Mouse (Mus musculus) heart, embryonic 13.5 days (tissue): ENCODE measurements around the gene Ccdc187. TPM values are rescaled to one million over a fixed set of nuclear protein-coding genes. Genes with fewer than 3 reads are reported as not detected.

ENCODE experiments used
- ATAC-seq: fragments of 200-750 bp; cut with Nextera tagmentation; 2 replicates; pipeline ENCODE4 v1.8.0; 2017; ENCODE audit warnings: moderate TSS enrichment; ENCODE audit not compliant: insufficient number of reproducible peaks, low FRiP score, low TSS enrichment; ENCODE audit errors: extremely low read depth
- H3K27ac ChIP-seq: fragments of 300-500 bp; sonication (generic); replicated peaks from 2 replicates; pipeline ENCODE4 v1.5.1; 2015; ENCODE audit warnings: moderate library complexity, mild to moderate bottlenecking, inconsistent platforms
- H3K27me3 ChIP-seq: fragments of 300-500 bp; sonication (generic); replicated peaks from 2 replicates; pipeline ENCODE4 v1.6.1; 2015; ENCODE audit warnings: mild to moderate bottlenecking, inconsistent platforms
- H3K36me3 ChIP-seq: fragments of 300-500 bp; sonication (generic); 2 replicates; pipeline ENCODE4 v1.6.1; 2015; ENCODE audit warnings: mild to moderate bottlenecking, inconsistent platforms
- H3K4me1 ChIP-seq: fragments of 300-500 bp; sonication (generic); 2 replicates; pipeline ENCODE4 v1.6.1; 2015; ENCODE audit warnings: inconsistent platforms
- H3K4me2 ChIP-seq: fragments of 300-500 bp; sonication (generic); 2 replicates; pipeline ENCODE4 v1.6.1; 2015; ENCODE audit warnings: inconsistent platforms, mild to moderate bottlenecking, moderate library complexity
- H3K4me3 ChIP-seq: fragments of 300-500 bp; sonication (generic); 2 replicates; pipeline ENCODE4 v1.5.1; 2015; ENCODE audit warnings: moderate library complexity, mild to moderate bottlenecking, inconsistent platforms
- H3K9ac ChIP-seq: fragments of 300-500 bp; sonication (generic); 2 replicates; pipeline ENCODE4 v1.6.1; 2015; ENCODE audit warnings: inconsistent platforms, mild to moderate bottlenecking, moderate library complexity
- H3K9me3 ChIP-seq: fragments of 300-500 bp; sonication (generic); 2 replicates; pipeline ENCODE4 v1.6.1; 2016; ENCODE audit warnings: inconsistent platforms
- WGBS: fragments of 180-500 bp; shearing (Covaris S2); methylation state at CpG from one replicate; pipeline ENCODE4 v1.1.7; 2015; ENCODE audit warnings: mixed read lengths; 5-methylcytosine and 5-hydroxymethylcytosine counted together
- polyA plus RNA-seq: library from polyadenylated mRNA; unstranded; fragments of >200 nt; fragmentation: Nextera tagmentation; extraction: Ambion mirVana; gene quantifications from 2 replicates; pipeline ENCODE4 v1.2.1, GENCODE M21; 2015

The Ccdc187 gene
- polyA plus RNA-seq, 1 experiment from 2014 or later, result 0.24 TPM

- Histone ChIP-seq H3K27me3 (peaks cover 48% of the 10 kb centered on the region), H3K9me3 (no peaks in the 10 kb centered on the region; the same call in 1 of the 2 replicates), H3K4me1 (peaks cover 8% of the 10 kb centered on the region), H3K36me3 (peaks cover 39% of the 10 kb centered on the region), H3K27ac (no peak within 1 kb of the TSS), H3K9ac (no peak within 1 kb of the TSS), H3K4me2 (no peak within 1 kb of the TSS), H3K4me3 (no peak within 1 kb of the TSS)
- 4% methylated on average over 19 of the region's 19 CpGs for WGBS
- peak; percentile 42; the same call in 1 of the 2 replicates for ATAC-seq
Observed at GRCm38 (mm10) chr2:26208126-26208789, 86.1 kb downstream of the Ccdc187 start, which contains the start of gene Lhx3. Gene Lhx3, minus strand, starts transcription at chr2:26208289.

- Histone ChIP-seq H3K27me3 (peaks cover 55% of the 10 kb centered on the region), H3K36me3 (peaks cover 34% of the 10 kb centered on the region), H3K4me2 (no peak overlapping the region), H3K27ac (no peak overlapping the region), H3K9me3 (no peaks in the 10 kb centered on the region; the same call in 1 of the 2 replicates), H3K4me1 (peaks cover 13% of the 10 kb centered on the region), H3K9ac (no peak overlapping the region), H3K4me3 (no peak overlapping the region)
- 15% methylated on average over 9 of the region's 9 CpGs for WGBS
- no peak for ATAC-seq
Observed at GRCm38 (mm10) chr2:26207559-26207958, 86.8 kb downstream of the Ccdc187 start.

GRCm38 (mm10) chr2:26205761-26206160, 88.6 kb downstream of the Ccdc187 start:
- Histone ChIP-seq H3K9ac (no peak overlapping the region), H3K9me3 (no peaks in the 10 kb centered on the region), H3K27me3 (peaks cover 73% of the 10 kb centered on the region), H3K27ac (no peak overlapping the region), H3K36me3 (peaks cover 16% of the 10 kb centered on the region), H3K4me3 (no peak overlapping the region), H3K4me2 (no peak overlapping the region), H3K4me1 (peaks cover 20% of the 10 kb centered on the region)
- 16% methylated on average over 10 of the region's 10 CpGs for WGBS
- ATAC-seq, result no peak

- no peaks in the 10 kb centered on the region for H3K9me3 ChIP-seq
- WGBS, result 1% methylated on average over 16 of the region's 16 CpGs
- H3K4me3 ChIP-seq, result no peak overlapping the region
- no peak overlapping the region for H3K4me2 ChIP-seq
- H3K9ac ChIP-seq, result no peak overlapping the region
- peaks cover 20% of the 10 kb centered on the region for H3K4me1 ChIP-seq
- H3K27ac ChIP-seq, result no peak overlapping the region
- H3K36me3 ChIP-seq, result peaks cover 10% of the 10 kb centered on the region
- ATAC-seq, result no peak
- H3K27me3 ChIP-seq, result peaks cover 79% of the 10 kb centered on the region
Observed at GRCm38 (mm10) chr2:26205126-26205525, 89.2 kb downstream of the Ccdc187 start.

GRCm38 (mm10) chr2:26202849-26203475, 91.4 kb downstream of the Ccdc187 start:
- H3K9ac ChIP-seq, result no peak overlapping the region
- H3K4me1 ChIP-seq, result peaks cover 26% of the 10 kb centered on the region
- H3K4me3 ChIP-seq, result peak overlapping the region; percentile 28; the same call in 1 of the 2 replicates
- no peak overlapping the region for H3K27ac ChIP-seq
- no peaks in the 10 kb centered on the region for H3K36me3 ChIP-seq
- H3K4me2 ChIP-seq, result peak overlapping the region; percentile 15; the same call in 1 of the 2 replicates
- no peak for ATAC-seq
- no peaks in the 10 kb centered on the region for H3K9me3 ChIP-seq
- H3K27me3 ChIP-seq, result peaks cover 100% of the 10 kb centered on the region
- WGBS, result 3% methylated on average over 36 of the region's 36 CpGs

- ATAC-seq, result no peak
Observed at GRCm38 (mm10) chr2:26201926-26202848, 92.2 kb downstream of the Ccdc187 start.

GRCm38 (mm10) chr2:26198488-26198887, 95.9 kb downstream of the Ccdc187 start:
- no peak for ATAC-seq
- Histone ChIP-seq H3K4me1 (peaks cover 24% of the 10 kb centered on the region), H3K36me3 (no peaks in the 10 kb centered on the region), H3K4me2 (peak overlapping the region; percentile 52), H3K9me3 (no peaks in the 10 kb centered on the region), H3K4me3 (peak overlapping the region; percentile 25; the same call in 1 of the 2 replicates), H3K27me3 (peaks cover 100% of the 10 kb centered on the region), H3K27ac (no peak overlapping the region), H3K9ac (no peak overlapping the region)
- 1% methylated on average over 10 of the region's 10 CpGs for WGBS

More at GRCm38 (mm10) chr2:26201926-26202848, 92.2 kb downstream of the Ccdc187 start:
- Histone ChIP-seq H3K36me3 (no peaks in the 10 kb centered on the region), H3K4me3 (peak overlapping the region; percentile 28), H3K4me2 (peak overlapping the region; percentile 51), H3K4me1 (peaks cover 29% of the 10 kb centered on the region), H3K9me3 (no peaks in the 10 kb centered on the region), H3K27ac (no peak overlapping the region), H3K27me3 (peaks cover 100% of the 10 kb centered on the region), H3K9ac (no peak overlapping the region)
- under 1% methylated on average over 77 of the region's 77 CpGs for WGBS

GRCm38 (mm10) chr2:26194552-26195339, 99.6 kb downstream of the Ccdc187 start:
- H3K36me3 ChIP-seq, result no peaks in the 10 kb centered on the region
- no peak overlapping the region for H3K27ac ChIP-seq
- WGBS, result 45% methylated on average over 7 of the region's 7 CpGs
- no peak overlapping the region for H3K4me2 ChIP-seq
- no peaks in the 10 kb centered on the region for H3K9me3 ChIP-seq
- H3K4me3 ChIP-seq, result no peak overlapping the region
- H3K9ac ChIP-seq, result no peak overlapping the region
- H3K4me1 ChIP-seq, result peaks cover 12% of the 10 kb centered on the region
- no peak for ATAC-seq
- peaks cover 99% of the 10 kb centered on the region for H3K27me3 ChIP-seq
